Mouse (Mus musculus) bone marrow macrophage, adult 2 months (primary cell): Measurements from ENCODE around the gene Wdfy3.

Experiments
- CTCF ChIP-seq: IDR thresholded peaks from 2 replicates; pipeline ENCODE4 v1.5.1; 2012; ENCODE audit warnings: low read depth, mild to moderate bottlenecking, low read length, moderate library complexity
- POLR2A ChIP-seq: IDR thresholded peaks from 2 replicates; pipeline ENCODE4 v1.6.1; 2012; ENCODE audit warnings: mild to moderate bottlenecking, low read depth, low read length, borderline replicate concordance

- TF ChIP-seq CTCF: no peak
- no peak for TF ChIP-seq POLR2A
These were observed 670 bp upstream of the Wdfy3 start for GRCm38 (mm10) chr5:102070414-102070768.
